Mouse (Mus musculus) forebrain, embryonic 10.5 days (tissue): ENCODE results near the gene Prmt2. TPM values are rescaled to one million over a fixed set of nuclear protein-coding genes. Genes with fewer than 3 reads are reported as not detected.

Experiments
- DNase-seq: peaks from one replicate; pipeline ENCODE4 v3.0.0-alpha.2; 2017; ENCODE audit warnings: low spot score; ENCODE audit errors: extremely low spot score
- H3K27ac ChIP-seq: fragments of 300-500 bp; sonication (generic); 2 replicates; pipeline ENCODE4 v1.5.1; 2016; ENCODE audit warnings: mild to moderate bottlenecking
- H3K27me3 ChIP-seq: fragments of 300-500 bp; sonication (generic); 2 replicates; pipeline ENCODE4 v1.6.1; 2016; ENCODE audit warnings: mild to moderate bottlenecking; ENCODE audit not compliant: poor library complexity, severe bottlenecking
- H3K36me3 ChIP-seq: fragments of 300-500 bp; sonication (generic); replicated peaks from 2 replicates; pipeline ENCODE4 v1.6.1; 2016; ENCODE audit warnings: mild to moderate bottlenecking, moderate library complexity
- H3K4me1 ChIP-seq: fragments of 300-500 bp; sonication (generic); 2 replicates; pipeline ENCODE4 v1.6.1; 2016
- H3K4me3 ChIP-seq: fragments of 300-500 bp; sonication (generic); 2 replicates; pipeline ENCODE4 v1.5.1; 2016; ENCODE audit warnings: mild to moderate bottlenecking, moderate library complexity
- H3K9me3 ChIP-seq: fragments of 300-500 bp; sonication (generic); 2 replicates; pipeline ENCODE4 v1.6.1; 2016; ENCODE audit warnings: mild to moderate bottlenecking, moderate library complexity
- WGBS: fragments of 180-500 bp; shearing (Covaris S2); methylation state at CpG from one replicate; pipeline ENCODE4 v1.1.7; 2016; 5-methylcytosine and 5-hydroxymethylcytosine counted together
- polyA plus RNA-seq: library from polyadenylated mRNA; unstranded; fragments of >200 nt; fragmentation: Nextera tagmentation; extraction: Ambion mirVana; gene quantifications from 2 replicates; pipeline ENCODE4 v1.2.1, GENCODE M21; 2016

Prmt2 gene
- polyA plus RNA-seq, result 57.5 and 63.0 TPM in 2 replicates

DNA sequence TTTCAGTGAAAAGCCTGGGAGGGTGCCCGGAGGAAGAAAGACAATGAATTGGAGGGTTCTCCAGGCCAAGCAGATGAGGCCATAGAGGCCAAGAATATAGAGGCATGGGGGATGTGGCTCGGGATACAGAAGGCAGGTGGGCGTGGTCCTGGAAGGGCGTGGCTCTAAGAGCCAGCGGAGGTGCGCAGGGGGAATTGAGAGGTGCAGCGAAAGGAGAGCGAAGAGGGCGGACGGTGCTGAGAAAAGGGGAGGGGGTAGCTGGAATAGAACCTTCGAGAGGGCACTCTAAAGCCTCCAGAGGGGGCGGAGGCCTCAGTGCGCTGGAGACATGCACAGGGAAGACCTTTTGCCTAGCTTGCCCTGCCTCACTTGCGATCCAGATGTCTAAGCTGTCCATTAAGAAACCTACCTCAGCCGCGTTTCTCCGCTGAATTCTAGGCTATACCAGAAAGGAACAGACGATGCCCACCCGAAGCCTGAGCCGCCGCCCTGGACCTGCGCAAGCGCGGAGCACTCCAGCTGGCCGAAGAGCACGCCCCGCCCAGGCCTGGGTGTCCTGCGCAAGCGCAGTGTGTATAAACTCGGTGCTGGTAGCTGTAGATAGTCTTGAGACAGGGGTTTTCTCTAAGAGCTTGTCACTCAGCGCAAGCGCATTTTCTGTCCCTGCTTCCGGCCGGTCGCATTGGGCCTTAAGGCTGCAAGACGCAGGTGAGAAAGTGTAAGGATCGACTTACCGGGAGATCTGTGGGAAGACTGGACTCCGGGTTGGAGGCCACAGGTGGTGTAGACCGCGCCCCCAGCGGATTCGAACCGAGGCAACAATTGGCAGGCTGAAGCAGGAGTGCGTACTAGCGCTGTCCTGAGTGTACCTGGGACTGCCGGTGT is at the start of gene Prmt2:
TSS of gene Prmt2 (minus strand) at position 525 of the 885 bp plus-strand sequence.
- Histone ChIP-seq H3K4me1 (peaks cover 18% of the 10 kb centered on the region), H3K27me3 (no peaks in the 10 kb centered on the region), H3K4me3 (peak within 1 kb of the TSS; percentile 69), H3K36me3 (peaks cover 6% of the 10 kb centered on the region; the same call in 1 of the 2 replicates), H3K9me3 (no peaks in the 10 kb centered on the region), H3K27ac (peak within 1 kb of the TSS; percentile 86)
- DNase-seq, result peak; percentile 92
- under 1% methylated on average over 47 of the region's 47 CpGs for WGBS

DNA sequence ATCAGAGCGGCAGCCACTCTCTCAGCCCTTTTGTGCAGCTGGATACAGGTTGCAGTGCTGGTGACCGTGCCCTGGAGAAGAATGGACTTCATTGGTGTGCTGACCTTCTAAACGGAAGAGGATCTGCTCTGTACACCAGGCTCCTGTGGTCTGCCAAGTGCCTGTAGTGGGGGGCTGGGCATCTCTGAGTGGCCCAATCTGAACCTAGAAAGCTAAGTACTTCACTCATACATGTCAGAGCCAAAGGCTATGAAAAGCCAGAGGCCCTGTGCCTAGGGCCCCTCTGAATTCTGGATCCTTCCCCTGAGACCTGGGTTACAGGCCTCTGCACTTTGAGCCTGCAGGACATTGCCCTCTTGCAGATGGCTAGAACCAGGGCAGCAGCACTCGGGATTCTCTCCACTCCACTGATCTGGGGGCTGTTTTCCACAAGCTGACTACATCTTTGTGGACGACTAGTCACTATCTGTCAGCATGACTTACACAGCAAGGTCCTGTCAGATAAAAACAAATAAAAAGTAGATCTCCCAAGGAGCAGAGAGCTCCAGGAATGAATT is 41.0 kb upstream of the Prmt2 start:
- Histone ChIP-seq H3K36me3 (peaks cover 77% of the 10 kb centered on the region), H3K27ac (no peak overlapping the region)
- WGBS, result 78% methylated on average over 5 of the region's 5 CpGs

DNA sequence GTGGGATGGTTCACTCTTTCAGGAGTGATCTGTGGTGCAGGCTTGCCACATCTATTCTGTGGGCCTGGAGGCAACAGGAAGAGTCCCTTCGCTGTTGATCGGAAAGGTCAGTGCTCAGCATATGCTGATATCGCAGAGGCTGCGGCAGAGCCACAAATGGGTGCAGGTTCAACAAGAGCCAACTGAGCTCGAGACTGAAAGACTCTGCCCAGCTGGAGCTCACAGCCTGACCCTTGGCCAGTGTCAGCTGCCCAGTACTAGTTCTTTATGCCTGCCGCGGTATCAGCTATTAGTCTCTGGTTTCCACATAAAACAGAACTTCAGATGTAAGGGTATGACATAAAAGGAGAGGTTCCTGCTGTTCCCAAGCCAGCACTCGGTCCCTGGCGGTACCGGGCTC is 37.6 kb upstream of the Prmt2 start:
- Histone ChIP-seq H3K36me3 (peaks cover 81% of the 10 kb centered on the region), H3K27me3 (no peaks in the 10 kb centered on the region), H3K9me3 (no peaks in the 10 kb centered on the region), H3K27ac (no peak overlapping the region), H3K4me1 (no peaks in the 10 kb centered on the region), H3K4me3 (no peak overlapping the region)
- no peak for DNase-seq
- WGBS, result 84% methylated on average over 10 of the region's 10 CpGs

More for the DNA sequence above, 41.0 kb upstream of the Prmt2 start:
- Histone ChIP-seq H3K9me3 (no peaks in the 10 kb centered on the region), H3K4me3 (no peak overlapping the region), H3K4me1 (no peaks in the 10 kb centered on the region), H3K27me3 (no peaks in the 10 kb centered on the region)
- DNase-seq, result no peak

DNA sequence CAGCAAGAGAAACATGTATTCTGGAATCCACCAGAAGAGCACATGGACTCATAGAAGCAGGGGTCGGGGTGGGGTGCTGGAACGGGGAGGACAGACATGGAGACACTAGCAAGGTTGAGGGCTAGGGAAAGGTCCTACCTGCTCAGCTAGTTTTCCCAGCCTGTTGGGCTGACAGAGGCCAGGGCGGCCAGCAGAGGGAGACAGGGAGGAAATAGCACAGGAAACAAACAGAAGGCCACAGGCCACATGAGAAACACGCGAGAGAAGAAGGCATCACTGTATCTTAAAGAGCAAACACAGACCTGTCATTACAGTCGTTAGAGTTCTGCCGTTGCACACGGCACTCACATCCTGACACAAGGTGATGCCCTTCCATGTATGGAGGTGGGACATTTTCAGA is 33.6 kb upstream of the Prmt2 start:
- Histone ChIP-seq H3K9me3 (no peaks in the 10 kb centered on the region), H3K4me1 (no peaks in the 10 kb centered on the region), H3K36me3 (peaks cover 84% of the 10 kb centered on the region), H3K4me3 (no peak overlapping the region), H3K27ac (no peak overlapping the region), H3K27me3 (no peaks in the 10 kb centered on the region)
- DNase-seq, result no peak
- 59% methylated on average over 8 of the region's 8 CpGs for WGBS

DNA sequence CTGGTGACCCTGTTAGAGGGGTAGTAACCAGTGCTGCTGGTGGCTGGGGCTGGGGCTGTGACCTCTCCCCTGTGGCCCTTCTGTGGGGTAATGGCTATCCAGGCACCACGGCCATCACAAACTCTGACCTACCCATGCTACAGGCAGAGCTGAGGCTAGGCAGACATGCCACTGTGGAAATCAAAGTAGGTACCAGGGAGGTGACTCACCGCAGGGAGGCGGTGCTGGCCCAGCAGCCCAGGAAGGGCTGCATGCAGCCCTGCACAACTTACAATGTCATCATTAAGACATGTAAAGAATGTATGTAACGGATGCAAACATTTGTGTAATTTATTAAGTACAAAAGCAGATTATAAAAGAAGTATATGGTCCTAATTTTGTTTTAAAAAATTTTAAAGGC is 24.8 kb upstream of the Prmt2 start:
- Histone ChIP-seq H3K27ac (0 out of 2 replicates have a peak overlapping the region, but pooled peaks have one; percentile 25), H3K4me1 (peaks cover 22% of the 10 kb centered on the region), H3K36me3 (peaks cover 25% of the 10 kb centered on the region), H3K4me3 (no peak overlapping the region), H3K9me3 (no peaks in the 10 kb centered on the region), H3K27me3 (no peaks in the 10 kb centered on the region)
- no peak for DNase-seq
- WGBS, result 72% methylated on average over 4 of the region's 4 CpGs

DNA sequence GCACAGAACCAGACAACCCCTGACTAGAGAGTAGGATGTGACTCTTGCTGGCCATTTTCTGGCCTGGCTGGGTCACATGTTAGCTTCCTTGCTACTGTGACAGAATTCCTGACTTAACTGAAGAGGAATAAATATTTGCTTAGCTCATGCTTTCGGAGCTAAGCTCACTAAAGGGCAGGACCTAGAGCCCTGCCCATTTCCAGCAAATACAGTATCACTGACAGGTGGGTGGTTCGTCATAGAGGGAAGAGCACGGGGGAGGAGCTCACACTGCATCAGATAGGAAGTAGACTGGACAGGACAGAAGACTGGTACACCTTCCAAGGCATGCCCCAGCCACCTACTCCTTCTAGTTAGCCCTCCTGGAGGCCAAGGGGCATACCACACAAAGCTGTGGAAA is 23.8 kb upstream of the Prmt2 start:
- 82% methylated on average over 3 of the region's 3 CpGs for WGBS

DNA sequence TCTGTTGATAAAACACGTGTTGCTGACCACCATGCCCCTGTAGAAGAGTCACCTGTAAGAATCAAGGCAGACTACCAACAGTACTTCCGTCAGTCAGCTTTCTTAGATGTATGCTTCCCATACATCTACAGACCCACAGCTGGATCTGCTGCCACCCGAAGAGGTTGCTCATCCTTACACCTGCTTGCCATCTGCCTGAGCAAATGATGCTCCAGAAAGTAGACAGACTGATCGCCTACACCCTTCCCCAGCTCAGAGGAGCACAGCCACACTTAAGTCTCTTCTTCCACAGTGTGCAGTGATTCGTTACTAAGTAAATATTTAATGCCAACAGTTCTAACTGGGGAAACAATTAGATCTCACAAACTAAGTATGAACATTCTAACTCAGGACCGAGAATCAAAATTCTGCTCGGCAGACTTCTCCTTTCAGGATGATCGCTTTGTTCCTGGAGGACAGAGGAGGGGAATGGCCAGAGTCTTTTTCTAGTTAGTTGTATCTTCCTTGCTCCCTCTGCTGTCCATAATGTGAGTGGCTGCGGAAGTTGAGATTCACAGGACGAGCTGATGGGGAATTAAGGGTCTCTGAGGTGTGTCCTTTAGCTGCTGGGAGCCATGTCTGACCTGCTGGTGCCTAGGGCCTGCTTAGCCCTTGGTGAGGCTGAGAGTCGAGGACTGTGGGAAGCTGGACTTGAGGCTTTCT is 22.8 kb upstream of the Prmt2 start:
- peaks cover 22% of the 10 kb centered on the region for H3K4me1 ChIP-seq
- 60% methylated on average over 11 of the region's 11 CpGs for WGBS
- no peak for DNase-seq
- no peaks in the 10 kb centered on the region for H3K9me3 ChIP-seq
- H3K4me3 ChIP-seq, result no peak overlapping the region
- no peaks in the 10 kb centered on the region for H3K27me3 ChIP-seq
- peaks cover 12% of the 10 kb centered on the region for H3K36me3 ChIP-seq
- H3K27ac ChIP-seq, result 0 out of 2 replicates have a peak overlapping the region, but pooled peaks have one; percentile 5

More for the DNA sequence above, 23.8 kb upstream of the Prmt2 start:
- no peak overlapping the region for H3K4me3 ChIP-seq
- no peaks in the 10 kb centered on the region for H3K9me3 ChIP-seq
- H3K27me3 ChIP-seq, result no peaks in the 10 kb centered on the region
- H3K4me1 ChIP-seq, result peaks cover 22% of the 10 kb centered on the region
- peaks cover 19% of the 10 kb centered on the region for H3K36me3 ChIP-seq
- DNase-seq, result no peak
- no peak overlapping the region for H3K27ac ChIP-seq

DNA sequence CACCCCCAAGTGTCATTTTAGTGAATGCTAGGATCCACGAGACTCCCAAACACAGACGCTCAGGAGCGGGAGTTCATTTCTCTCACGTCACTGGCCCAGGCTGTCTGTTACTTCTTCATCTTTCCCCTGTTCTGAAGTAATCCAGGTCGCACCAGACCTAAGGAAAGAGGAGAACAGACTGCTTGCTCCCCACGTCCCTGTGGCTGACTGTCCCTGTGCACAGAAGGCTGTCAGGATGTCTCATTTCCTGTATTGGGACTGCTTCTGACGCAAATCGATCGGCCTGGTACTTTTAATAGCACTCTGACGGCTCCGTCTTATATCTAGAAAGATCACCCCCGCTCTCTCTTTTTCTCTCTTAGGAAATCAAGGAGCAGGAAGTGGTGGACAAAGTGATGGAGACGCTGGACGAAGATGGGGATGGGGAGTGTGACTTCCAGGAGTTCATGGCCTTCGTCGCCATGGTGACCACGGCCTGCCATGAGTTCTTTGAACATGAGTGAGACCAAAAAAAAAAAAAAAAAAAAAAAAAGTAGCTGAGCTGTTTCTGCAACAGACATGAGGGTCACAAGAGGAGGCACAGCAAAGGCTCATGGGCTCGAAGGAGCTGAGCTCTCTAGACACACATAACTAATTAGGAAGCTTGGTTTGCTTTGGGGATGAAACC is 22.0 kb upstream of the Prmt2 start:
- no peak for DNase-seq
- Histone ChIP-seq H3K27me3 (no peaks in the 10 kb centered on the region), H3K36me3 (peaks cover 4% of the 10 kb centered on the region), H3K9me3 (no peaks in the 10 kb centered on the region), H3K27ac (no peak overlapping the region), H3K4me1 (peaks cover 22% of the 10 kb centered on the region), H3K4me3 (no peak overlapping the region)
- WGBS, result 85% methylated on average over 18 of the region's 18 CpGs

DNA sequence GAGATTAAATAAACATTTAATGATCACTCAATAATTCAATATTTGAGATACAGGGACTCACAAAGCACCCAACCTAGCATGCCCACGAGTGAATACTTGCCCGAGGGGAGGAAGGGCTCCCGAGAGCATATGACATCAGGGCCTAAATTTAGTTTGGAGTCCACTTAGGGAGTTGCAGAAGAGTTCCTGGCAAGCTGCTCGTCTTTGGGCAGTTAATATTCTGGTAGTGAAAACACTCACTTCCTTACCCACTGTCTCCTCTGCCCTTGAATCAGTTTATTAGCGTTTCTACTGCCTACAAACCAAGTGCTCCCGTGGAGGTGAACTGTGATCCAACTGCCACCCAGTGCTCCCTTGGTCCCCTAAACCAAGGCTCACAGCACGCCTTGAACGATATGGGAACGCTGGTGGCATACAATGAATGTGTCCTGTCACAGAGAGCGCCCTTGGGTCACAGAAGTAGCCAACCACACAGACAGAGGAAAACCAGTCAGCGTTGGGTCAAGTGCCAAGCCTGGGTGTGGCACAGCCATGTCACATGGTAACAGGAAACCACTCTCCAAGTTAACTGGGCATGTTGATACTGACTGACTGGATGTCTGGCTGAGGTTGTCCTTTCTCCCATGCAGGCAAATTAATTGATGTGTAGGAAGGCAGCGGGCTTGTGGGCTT is 20.2 kb upstream of the Prmt2 start:
- Histone ChIP-seq H3K36me3 (no peaks in the 10 kb centered on the region), H3K27me3 (no peaks in the 10 kb centered on the region), H3K9me3 (no peaks in the 10 kb centered on the region), H3K27ac (no peak overlapping the region; the same call in 1 of the 2 replicates), H3K4me1 (peaks cover 22% of the 10 kb centered on the region), H3K4me3 (no peak overlapping the region)
- 91% methylated on average over 12 of the region's 12 CpGs for WGBS
- no peak for DNase-seq

DNA sequence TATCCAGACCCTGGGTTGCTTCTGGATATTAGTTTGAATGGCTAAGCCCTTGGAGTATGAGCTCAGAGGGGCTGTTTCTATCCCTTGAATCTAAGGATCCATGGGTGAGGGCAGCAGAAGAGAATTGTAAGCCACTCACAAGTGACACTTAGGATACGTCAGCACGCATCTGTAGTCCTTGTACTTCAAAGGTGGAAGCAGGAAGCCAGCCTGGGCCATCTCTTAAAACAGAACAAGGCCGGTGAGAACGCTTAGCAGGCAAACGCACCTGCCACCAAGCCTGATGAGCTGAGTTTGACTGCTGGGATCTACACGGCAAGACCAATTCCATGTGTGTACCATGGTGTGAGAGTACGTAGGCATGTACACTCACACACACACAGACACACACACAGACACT is 19.6 kb upstream of the Prmt2 start:
- Histone ChIP-seq H3K36me3 (no peaks in the 10 kb centered on the region), H3K27me3 (no peaks in the 10 kb centered on the region), H3K4me3 (no peak overlapping the region), H3K27ac (no peak overlapping the region), H3K4me1 (peaks cover 20% of the 10 kb centered on the region), H3K9me3 (no peaks in the 10 kb centered on the region)
- no peak for DNase-seq
- WGBS, result 97% methylated on average over 7 of the region's 7 CpGs

DNA sequence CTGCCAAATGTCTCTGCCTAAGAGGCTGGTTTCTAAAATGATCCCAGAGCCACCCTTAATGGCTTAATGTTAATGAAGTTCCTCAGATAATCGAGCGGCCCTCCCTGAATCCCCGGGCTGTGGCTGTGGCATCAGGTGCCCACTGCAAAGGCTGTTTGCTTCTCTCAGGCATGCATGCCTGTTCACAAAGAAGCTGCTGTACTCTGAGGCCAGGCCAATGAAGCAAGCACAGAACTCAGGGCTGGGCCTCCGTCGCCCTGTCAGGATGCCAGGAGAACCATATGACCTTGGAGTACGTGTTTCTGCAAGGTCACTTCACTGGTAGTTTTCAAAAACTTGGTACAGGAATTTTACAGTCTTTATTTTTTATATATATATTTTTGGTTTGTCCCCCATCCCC is 18.0 kb upstream of the Prmt2 start:
- Histone ChIP-seq H3K27me3 (no peaks in the 10 kb centered on the region), H3K4me3 (no peak overlapping the region), H3K36me3 (no peaks in the 10 kb centered on the region), H3K27ac (no peak overlapping the region), H3K9me3 (no peaks in the 10 kb centered on the region), H3K4me1 (peaks cover 15% of the 10 kb centered on the region)
- 83% methylated on average over 6 of the region's 6 CpGs for WGBS
- DNase-seq, result no peak

DNA sequence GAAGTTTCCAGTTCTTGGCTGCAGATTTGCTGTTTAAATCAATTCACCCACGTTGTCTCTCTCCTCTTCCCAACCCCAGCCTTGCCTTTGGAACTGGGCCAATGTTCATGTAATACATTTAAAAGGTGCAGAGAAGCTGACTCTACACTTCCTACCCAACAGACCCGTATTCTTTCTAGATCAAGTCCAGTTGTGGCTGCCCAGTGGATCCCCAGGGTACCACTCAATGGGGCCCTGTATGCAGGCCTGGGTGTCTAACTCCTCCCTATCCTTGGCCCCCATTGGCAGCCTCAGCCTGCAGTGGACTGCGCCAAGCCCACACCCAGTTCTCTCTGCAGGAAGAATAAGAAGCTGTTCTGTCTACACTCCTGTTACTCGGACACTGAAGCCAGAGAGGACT is 15.9 kb upstream of the Prmt2 start, which contains the start of gene S100b:
TSS of gene S100b (plus strand) at position 318 of the 400 bp plus-strand sequence.
- H3K4me3 ChIP-seq, result no peak within 1 kb of the TSS
- peaks cover 2% of the 10 kb centered on the region for H3K4me1 ChIP-seq
- WGBS, result 75% methylated on average over 4 of the region's 4 CpGs
- H3K9me3 ChIP-seq, result no peaks in the 10 kb centered on the region
- H3K27ac ChIP-seq, result no peak within 1 kb of the TSS
- DNase-seq, result no peak
- no peaks in the 10 kb centered on the region for H3K36me3 ChIP-seq
- H3K27me3 ChIP-seq, result no peaks in the 10 kb centered on the region
